Mouse (Mus musculus) testis, adult 2 months (tissue): ENCODE results near the gene C1qtnf6.

Source experiments
- CTCF ChIP-seq: fragments of 200-500 bp; IDR thresholded peaks from 2 replicates; pipeline ENCODE4 v1.5.1; 2012; ENCODE audit warnings: low read depth, mild to moderate bottlenecking, inconsistent platforms, low read length, moderate library complexity; ENCODE audit not compliant: control insufficient read depth, insufficient read depth, insufficient replicate concordance
- POLR2A ChIP-seq: fragments of 200-500 bp; IDR thresholded peaks from 2 replicates; pipeline ENCODE4 v1.6.1; 2012; ENCODE audit warnings: low read depth, mild to moderate bottlenecking, inconsistent platforms, low read length, moderate library complexity; ENCODE audit not compliant: control insufficient read depth

GRCm38 (mm10) chr15:78529428-78529990 lies 1.7 kb downstream of the C1qtnf6 start:
- TF ChIP-seq CTCF: no peak
- 0 out of 2 replicates have a peak, but pooled peaks have one; percentile 20 for TF ChIP-seq POLR2A
